Mouse (Mus musculus) right cerebral cortex, postnatal 25 days (tissue): ENCODE measurements at regions not wholly inside any gene's neighbourhood (a gene's known extent, or its start where the extent isn't known, plus 50 kb on each side); places are given as distances from the start of the nearest gene placed in this dataset.

Experiments used
- DNase-seq: peaks from one replicate; pipeline ENCODE4 v3.0.0; 2022

- no peak for DNase-seq
These were observed 182.7 kb upstream of the Sox4 start for GRCm38 (mm10) chr13:29136231-29136630.

GRCm38 (mm10) chr13:29127499-29127898 is 174.0 kb upstream of the Sox4 start:
- DNase-seq = no peak

GRCm38 (mm10) chr13:29123477-29123876 is 170.0 kb upstream of the Sox4 start:
- DNase-seq = no peak

- DNase-seq = no peak
These were observed 167.6 kb upstream of the Sox4 start for GRCm38 (mm10) chr13:29121121-29121520.

GRCm38 (mm10) chr13:29119357-29119756 is 165.8 kb upstream of the Sox4 start:
- DNase-seq = peak; percentile 9

- DNase-seq = no peak
These were observed 161.5 kb upstream of the Sox4 start for GRCm38 (mm10) chr13:29114998-29115495.

- DNase-seq = no peak
These were observed 156.6 kb upstream of the Sox4 start for GRCm38 (mm10) chr13:29110127-29110526.

- no peak for DNase-seq
These were observed 155.7 kb upstream of the Sox4 start for GRCm38 (mm10) chr13:29109064-29109856.

- DNase-seq = no peak
These were observed 154.7 kb upstream of the Sox4 start for GRCm38 (mm10) chr13:29108214-29108613.

GRCm38 (mm10) chr13:29092166-29092565 is 138.7 kb upstream of the Sox4 start:
- DNase-seq = no peak

- no peak for DNase-seq
These were observed 133.3 kb upstream of the Sox4 start for GRCm38 (mm10) chr13:29086854-29087253.

GRCm38 (mm10) chr13:29081064-29081463 is 127.6 kb upstream of the Sox4 start:
- no peak for DNase-seq

GRCm38 (mm10) chr13:29079841-29080240 is 126.3 kb upstream of the Sox4 start:
- DNase-seq = no peak

- no peak for DNase-seq
These were observed 120.1 kb upstream of the Sox4 start for GRCm38 (mm10) chr13:29073630-29074029.

- DNase-seq = no peak
These were observed 110.4 kb upstream of the Sox4 start for GRCm38 (mm10) chr13:29063924-29064323.

GRCm38 (mm10) chr13:29058685-29059084 is 105.2 kb upstream of the Sox4 start:
- DNase-seq = no peak

GRCm38 (mm10) chr13:29049730-29050129 is 96.2 kb upstream of the Sox4 start:
- DNase-seq = no peak

- DNase-seq = no peak
These were observed 95.6 kb upstream of the Sox4 start for GRCm38 (mm10) chr13:29048990-29049576.

- DNase-seq = no peak
These were observed 91.1 kb upstream of the Sox4 start for GRCm38 (mm10) chr13:29044655-29045054.

- DNase-seq = no peak
These were observed 86.8 kb upstream of the Sox4 start for GRCm38 (mm10) chr13:29040331-29040730.

GRCm38 (mm10) chr13:29034904-29035303 is 81.4 kb upstream of the Sox4 start:
- no peak for DNase-seq

- no peak for DNase-seq
These were observed 80.9 kb upstream of the Sox4 start for GRCm38 (mm10) chr13:29034444-29034843.

- no peak for DNase-seq
These were observed 73.6 kb upstream of the Sox4 start for GRCm38 (mm10) chr13:29027146-29027545.

GRCm38 (mm10) chr13:29023486-29023885 is 70.0 kb upstream of the Sox4 start:
- DNase-seq = no peak
